Mouse (Mus musculus): ENCODE data around the gene Bcl7c.

- TF ChIP-seq CTCF (IDR thresholded peaks at IDR 0.05; ENCODE audit: insufficient read depth, low read depth, low read length) (no peak), POLR2A (IDR thresholded peaks at IDR 0.05; ENCODE audit: insufficient read depth, low read depth, low read length) (no peak)
These were observed 16.8 kb upstream of the Bcl7c start for GRCm38 (mm10) chr7:127725490-127725889.
